Mouse (Mus musculus): ENCODE measurements around the gene Lrrc7.

DNA sequence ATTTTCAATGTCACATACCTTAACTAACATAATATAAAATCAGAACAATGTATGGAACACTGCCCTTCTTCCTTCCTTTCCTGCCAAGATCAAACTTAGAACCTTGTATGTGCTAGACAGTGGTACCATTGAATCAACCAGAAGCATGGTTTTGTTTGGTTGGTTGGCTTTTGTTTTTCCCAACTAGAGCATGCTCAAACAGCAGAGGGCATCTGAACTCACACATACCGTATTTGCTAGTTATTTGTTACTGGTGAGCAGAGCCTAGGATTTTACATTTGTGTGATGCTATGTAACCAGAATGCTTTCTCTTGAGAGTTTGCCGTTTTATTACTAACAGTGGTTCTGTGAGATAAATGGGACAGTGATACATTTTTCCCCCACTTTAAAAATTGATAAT is 512.5 kb downstream of the Lrrc7 start:
- no peak for TF ChIP-seq HCFC1 (IDR thresholded peaks at IDR 0.05; ENCODE audit: borderline replicate concordance, insufficient read depth, low read length)
- TF ChIP-seq ZC3H11A (IDR thresholded peaks at IDR 0.05; ENCODE audit: borderline replicate concordance, low read depth, low read length) = no peak
- no peak for TF ChIP-seq CHD2 (IDR thresholded peaks at IDR 0.05; ENCODE audit: low read depth, low read length)
